Mouse (Mus musculus): ENCODE measurements at regions not wholly inside any gene's neighbourhood (a gene's known extent, or its start where the extent isn't known, plus 50 kb on each side); places are given as distances from the start of the nearest gene placed in this dataset.

GRCm38 (mm10) chr14:37315239-37315895 lies 180.3 kb upstream of the Ghitm start:
- H3K27me3 ChIP-seq (ENCODE audit: control insufficient read depth, insufficient read depth, low read length), result no peaks in the 10 kb centered on the region
- ATAC-seq (ENCODE audit: low FRiP score, low read depth) (no peak), DNase-seq (ENCODE audit: low spot score) (no peak)
- TF ChIP-seq POLR2A (IDR thresholded peaks at IDR 0.05; ENCODE audit: borderline replicate concordance, extremely low read depth, insufficient read depth, insufficient read length), result no peak
- H3K4me3 ChIP-seq (replicated peaks; ENCODE audit: low read length), result no peak overlapping the region
- no peaks in the 10 kb centered on the region for H3K9me3 ChIP-seq (ENCODE audit: control insufficient read depth, low read length)
- no peak overlapping the region for H3K27ac ChIP-seq (replicated peaks; ENCODE audit: low read depth, low read length)
- no peaks in the 10 kb centered on the region for H3K36me3 ChIP-seq (ENCODE audit: control insufficient read depth, insufficient read depth, low read length)
- H3K4me2 ChIP-seq (replicated peaks; ENCODE audit: low read depth, low read length, severe bottlenecking), result no peak overlapping the region
- 77% methylated on average over 7 of the region's 7 CpGs for WGBS
- H3K9ac ChIP-seq (ENCODE audit: low read depth, low read length, severe bottlenecking), result no peak overlapping the region
- no peaks in the 10 kb centered on the region for H3K4me1 ChIP-seq (ENCODE audit: control insufficient read depth, insufficient read depth, low read length)

GRCm38 (mm10) chr14:37313906-37314305 lies 178.8 kb upstream of the Ghitm start:
- TF ChIP-seq POLR2A (IDR thresholded peaks at IDR 0.05; ENCODE audit: borderline replicate concordance, extremely low read depth, insufficient read depth, insufficient read length), result no peak
- Histone ChIP-seq H3K4me2 (replicated peaks; ENCODE audit: low read depth, low read length, severe bottlenecking) (no peak overlapping the region), H3K9me3 (ENCODE audit: control insufficient read depth, low read length) (no peaks in the 10 kb centered on the region), H3K4me3 (replicated peaks; ENCODE audit: low read length) (no peak overlapping the region), H3K36me3 (ENCODE audit: control insufficient read depth, insufficient read depth, low read length) (no peaks in the 10 kb centered on the region), H3K9ac (ENCODE audit: low read depth, low read length, severe bottlenecking) (no peak overlapping the region), H3K27me3 (ENCODE audit: control insufficient read depth, insufficient read depth, low read length) (no peaks in the 10 kb centered on the region), H3K4me1 (ENCODE audit: control insufficient read depth, insufficient read depth, low read length) (no peaks in the 10 kb centered on the region), H3K27ac (replicated peaks; ENCODE audit: low read depth, low read length) (no peak overlapping the region)
- ATAC-seq (ENCODE audit: low FRiP score, low read depth) (no peak), DNase-seq (ENCODE audit: low spot score) (no peak)

- Histone ChIP-seq H3K36me3 (ENCODE audit: control insufficient read depth, insufficient read depth, low read length) (no peaks in the 10 kb centered on the region), H3K9ac (ENCODE audit: low read depth, low read length, severe bottlenecking) (no peak overlapping the region), H3K4me3 (replicated peaks; ENCODE audit: low read length) (no peak overlapping the region), H3K4me1 (ENCODE audit: control insufficient read depth, insufficient read depth, low read length) (no peaks in the 10 kb centered on the region), H3K27ac (replicated peaks; ENCODE audit: low read depth, low read length) (no peak overlapping the region), H3K4me2 (replicated peaks; ENCODE audit: low read depth, low read length, severe bottlenecking) (no peak overlapping the region), H3K27me3 (ENCODE audit: control insufficient read depth, insufficient read depth, low read length) (no peaks in the 10 kb centered on the region), H3K9me3 (ENCODE audit: control insufficient read depth, low read length) (no peaks in the 10 kb centered on the region)
- TF ChIP-seq POLR2A (IDR thresholded peaks at IDR 0.05; ENCODE audit: borderline replicate concordance, extremely low read depth, insufficient read depth, insufficient read length), result no peak
- whole genome bisulfite sequencing, result 88% methylated on average over 3 of the region's 3 CpGs
- ATAC-seq (ENCODE audit: low FRiP score, low read depth), result no peak
- no peak for DNase-seq (ENCODE audit: low spot score)
Measured at GRCm38 (mm10) chr14:37312887-37313286, 177.8 kb upstream of the Ghitm start.

GRCm38 (mm10) chr14:37306622-37307274 lies 171.7 kb upstream of the Ghitm start:
- no peaks in the 10 kb centered on the region for H3K9me3 ChIP-seq (ENCODE audit: control insufficient read depth, low read length)
- H3K4me2 ChIP-seq (replicated peaks; ENCODE audit: low read depth, low read length, severe bottlenecking), result no peak overlapping the region
- no peak for TF ChIP-seq POLR2A (IDR thresholded peaks at IDR 0.05; ENCODE audit: borderline replicate concordance, extremely low read depth, insufficient read depth, insufficient read length)
- no peak overlapping the region for H3K27ac ChIP-seq (replicated peaks; ENCODE audit: low read depth, low read length)
- H3K4me3 ChIP-seq (replicated peaks; ENCODE audit: low read length), result no peak overlapping the region
- ATAC-seq (ENCODE audit: low FRiP score, low read depth), result peak; percentile 80
- DNase-seq (ENCODE audit: low spot score), result peak; percentile 43
- no peak overlapping the region for H3K9ac ChIP-seq (ENCODE audit: low read depth, low read length, severe bottlenecking)
- no peaks in the 10 kb centered on the region for H3K36me3 ChIP-seq (ENCODE audit: control insufficient read depth, insufficient read depth, low read length)
- 32% methylated on average over 2 of the region's 2 CpGs for WGBS
- H3K27me3 ChIP-seq (ENCODE audit: control insufficient read depth, insufficient read depth, low read length), result no peaks in the 10 kb centered on the region
- no peaks in the 10 kb centered on the region for H3K4me1 ChIP-seq (ENCODE audit: control insufficient read depth, insufficient read depth, low read length)

GRCm38 (mm10) chr14:37298631-37299030 lies 163.6 kb upstream of the Ghitm start:
- Histone ChIP-seq H3K9me3 (ENCODE audit: control insufficient read depth, low read length) (no peaks in the 10 kb centered on the region), H3K27me3 (ENCODE audit: control insufficient read depth, insufficient read depth, low read length) (no peaks in the 10 kb centered on the region), H3K27ac (replicated peaks; ENCODE audit: low read depth, low read length) (no peak overlapping the region), H3K4me2 (replicated peaks; ENCODE audit: low read depth, low read length, severe bottlenecking) (no peak overlapping the region), H3K9ac (ENCODE audit: low read depth, low read length, severe bottlenecking) (no peak overlapping the region), H3K4me3 (replicated peaks; ENCODE audit: low read length) (no peak overlapping the region), H3K4me1 (ENCODE audit: control insufficient read depth, insufficient read depth, low read length) (no peaks in the 10 kb centered on the region), H3K36me3 (ENCODE audit: control insufficient read depth, insufficient read depth, low read length) (no peaks in the 10 kb centered on the region)
- ATAC-seq (ENCODE audit: low FRiP score, low read depth), result no peak
- DNase-seq (ENCODE audit: low spot score), result no peak
- TF ChIP-seq POLR2A (IDR thresholded peaks at IDR 0.05; ENCODE audit: borderline replicate concordance, extremely low read depth, insufficient read depth, insufficient read length), result no peak

Measured in limb, embryonic 14.5 days (tissue).